Mouse (Mus musculus) fibroblast of lung, adult 2 months (primary cell): ENCODE data around the gene Urb2.
"Not testable (repeated sequence)": the region's sequence is repeated elsewhere in the genome, so short reads cannot be mapped to it uniquely, and the experiment has no call there.

Experiments
- DNase-seq: peaks from one replicate; pipeline ENCODE4 v3.0.0-alpha.2; 2011; ENCODE audit warnings: low read depth

The Urb2 gene

GRCm38 (mm10) chr8:124014751-124015150, 6.6 kb upstream of the Urb2 start:
- DNase-seq: no peak

- DNase-seq: no peak
Measured at GRCm38 (mm10) chr8:124019782-124020181, 1.5 kb upstream of the Urb2 start.

GRCm38 (mm10) chr8:124020439-124021236, 670 bp upstream of the Urb2 start:
- DNase-seq: no peak

GRCm38 (mm10) chr8:124026265-124026664, 5.0 kb downstream of the Urb2 start:
- DNase-seq: not testable (repeated sequence)

- no peak for DNase-seq
Measured at GRCm38 (mm10) chr8:124027831-124028230, 6.5 kb downstream of the Urb2 start.

- no peak for DNase-seq
Measured at GRCm38 (mm10) chr8:124033400-124033799, 12.1 kb downstream of the Urb2 start.

- DNase-seq: no peak
Measured at GRCm38 (mm10) chr8:124038121-124038520, 16.8 kb downstream of the Urb2 start.

- no peak for DNase-seq
Measured at GRCm38 (mm10) chr8:124039351-124039750, 18.0 kb downstream of the Urb2 start.

- DNase-seq: no peak
Measured at GRCm38 (mm10) chr8:124042201-124042600, 20.9 kb downstream of the Urb2 start.

GRCm38 (mm10) chr8:124044421-124044820, 23.1 kb downstream of the Urb2 start:
- no peak for DNase-seq

GRCm38 (mm10) chr8:124044931-124045330, 23.6 kb downstream of the Urb2 start:
- DNase-seq: no peak

- DNase-seq: no peak
Measured at GRCm38 (mm10) chr8:124045856-124046255, 24.5 kb downstream of the Urb2 start.

GRCm38 (mm10) chr8:124052110-124052509, 30.8 kb downstream of the Urb2 start:
- DNase-seq: no peak

- no peak for DNase-seq
Measured at GRCm38 (mm10) chr8:124052568-124052967, 31.3 kb downstream of the Urb2 start.

- no peak for DNase-seq
Measured at GRCm38 (mm10) chr8:124056832-124057655, 35.7 kb downstream of the Urb2 start.

GRCm38 (mm10) chr8:124066325-124067058, 45.2 kb downstream of the Urb2 start:
- peak; percentile 54 for DNase-seq

- DNase-seq: peak; percentile 24
Measured at GRCm38 (mm10) chr8:124067059-124067750, 45.9 kb downstream of the Urb2 start.

GRCm38 (mm10) chr8:124070363-124071324, 49.3 kb downstream of the Urb2 start:
- DNase-seq: no peak

GRCm38 (mm10) chr8:124075977-124076376, 54.7 kb downstream of the Urb2 start:
- DNase-seq: no peak

- no peak for DNase-seq
Measured at GRCm38 (mm10) chr8:124076416-124076815, 55.1 kb downstream of the Urb2 start.

GRCm38 (mm10) chr8:124077377-124077776, 56.1 kb downstream of the Urb2 start:
- DNase-seq: no peak
